Mouse (Mus musculus) spleen, adult 2 months (tissue): ENCODE measurements around the gene Il2ra.

Source experiments
- CTCF ChIP-seq: fragments of 200-500 bp; IDR thresholded peaks from 2 replicates; pipeline ENCODE4 v1.5.1; 2011; ENCODE audit warnings: mild to moderate bottlenecking, inconsistent platforms; ENCODE audit not compliant: insufficient read depth, insufficient read length, insufficient replicate concordance; ENCODE audit errors: extremely low read depth
- POLR2A ChIP-seq: fragments of 200-500 bp; IDR thresholded peaks from 2 replicates; pipeline ENCODE4 v1.6.1; 2011; ENCODE audit warnings: low read depth, low read length, inconsistent platforms

GRCm38 (mm10) chr2:11690201-11690890, 47.7 kb downstream of the Il2ra start:
- TF ChIP-seq CTCF (no peak), POLR2A (no peak)
